In the genomic region with DNA sequence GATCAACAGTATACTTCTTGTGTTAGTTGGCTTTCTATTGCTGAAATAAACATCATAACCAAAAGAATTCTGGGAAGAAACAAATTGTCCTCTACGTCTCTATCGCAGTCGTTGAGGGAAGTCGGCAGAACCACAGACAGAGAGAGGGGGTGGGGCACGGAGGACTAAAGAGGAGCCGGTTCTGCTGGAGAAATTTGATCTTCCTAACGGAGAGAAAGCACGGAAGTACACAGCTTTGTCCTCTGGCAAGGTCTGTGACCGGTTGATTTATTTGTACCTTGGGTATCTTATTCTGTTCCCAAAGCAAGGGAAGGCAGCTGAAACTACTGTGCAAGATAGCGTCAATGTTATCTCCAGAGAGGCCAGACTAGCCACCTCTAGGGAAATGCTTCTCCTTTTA, we compare ENCODE assay signal across 10 mouse cellular contexts. TPM values are rescaled to one million over a fixed set of nuclear protein-coding genes. Genes with fewer than 3 reads are reported as not detected.
DNase-seq lines count a peak whose midpoint lies in the region; ATAC-seq lines count a peak whose summit lies in the region.
"Had no signal": no experiment of that assay in that cellular context is flagged by ENCODE, and none has a peak within 500 bp of the region (broad histone marks: within the 10 kb centered on the region; RNA-seq: fewer than 3 reads in every experiment).

No protein-coding gene starts in this region.

- no peaks in the 10 kb centered on the region for H3K27me3 ChIP-seq in liver, embryonic 11.5 days (replicated peaks; ENCODE audit: control insufficient read depth, insufficient read depth, low read length)
- 0 out of 2 replicates have a peak, but pooled peaks cover 3% of the 10 kb centered on the region for H3K27me3 ChIP-seq in heart, embryonic 14.5 days (ENCODE audit: control insufficient read depth, insufficient read depth, low read length)

- ATAC-seq in liver, embryonic 11.5 days (replicated peaks; ENCODE audit: low FRiP score): no peak
- ATAC-seq in heart, embryonic 14.5 days (ENCODE audit: insufficient number of reproducible peaks, insufficient read depth, low FRiP score, low read depth): no peak
- ATAC-seq in inflammation-experienced regulatory T-cells, adult 6 months: no peak
- ATAC-seq: Patski had no signal

- peaks cover 8% of the 10 kb centered on the region for H3K4me1 ChIP-seq in liver, embryonic 11.5 days (replicated peaks; ENCODE audit: control insufficient read depth, insufficient read depth, low read length)
- H3K4me1 ChIP-seq in heart, embryonic 14.5 days (ENCODE audit: control insufficient read depth in 2 of 2, insufficient read depth in 2 of 2, low read length in 2 of 2): no peaks in the 10 kb centered on the region

- no peak overlapping the region for H3K9ac ChIP-seq in liver, embryonic 11.5 days (ENCODE audit: low read depth, low read length)
- H3K9ac ChIP-seq in heart, embryonic 14.5 days (ENCODE audit: low read length): no peak overlapping the region

- no peaks in the 10 kb centered on the region for H3K9me3 ChIP-seq in liver, embryonic 11.5 days (ENCODE audit: control insufficient read depth, low read length)
- H3K9me3 ChIP-seq in heart, embryonic 14.5 days (ENCODE audit: control insufficient read depth, low read length): no peaks in the 10 kb centered on the region

- H3K36me3 ChIP-seq in liver, embryonic 11.5 days (ENCODE audit: control insufficient read depth, insufficient read depth, low read length): no peaks in the 10 kb centered on the region
- no peaks in the 10 kb centered on the region for H3K36me3 ChIP-seq in heart, embryonic 14.5 days (ENCODE audit: control insufficient read depth, insufficient read depth, low read length)

- 3% methylated on average over 10 of the region's 10 CpGs for WGBS in liver, embryonic 11.5 days
- WGBS in heart, embryonic 14.5 days: 5% methylated on average over 10 of the region's 10 CpGs

- no peak overlapping the region for H3K27ac ChIP-seq in liver, embryonic 11.5 days (ENCODE audit: low read depth, low read length)
- H3K27ac ChIP-seq in heart, embryonic 14.5 days (replicated peaks in 1 of 2; ENCODE audit: control insufficient read depth in 1 of 2, insufficient read depth in 1 of 2, low read depth in 2 of 2, low read length in 2 of 2): no peak overlapping the region

- H3K4me3 ChIP-seq in liver, embryonic 11.5 days (ENCODE audit: low read depth, low read length): no peak overlapping the region
- H3K4me3 ChIP-seq in heart, embryonic 14.5 days (ENCODE audit: control insufficient read depth in 1 of 2, insufficient read depth in 1 of 2, low read depth in 1 of 2, low read length in 2 of 2): no peak overlapping the region

- H3K4me2 ChIP-seq in liver, embryonic 11.5 days: peak overlapping the region; percentile 6
- H3K4me2 ChIP-seq in heart, embryonic 14.5 days (ENCODE audit: low read length): peak overlapping the region; percentile 31

- peak; percentile 33 for DNase-seq in adrenal gland, postnatal 10 days
- no peak for DNase-seq in adrenal gland, adult 2 months
- no peak for DNase-seq in liver, embryonic 11.5 days (ENCODE audit: low spot score)
- no peak for DNase-seq in liver
- DNase-seq in lung, postnatal 36 days: peak; percentile 54
- no peak for DNase-seq in cerebellum, adult 9-10 months
- DNase-seq: right cerebral cortex, postnatal 4 days had no signal

RNA-seq across cellular contexts. Expression of a gene that starts 7.8 kb away (rescaled TPM):
- total RNA-seq in adrenal gland, postnatal 10 days (2021): 100 to 1,000 TPM; 153 to 177 TPM
- total RNA-seq in adrenal gland, adult 2 months (2021): 100 to 1,000 TPM in 1 of 2 experiments, 10 to 100 TPM in 1; 80.6 to 110 TPM
- polyA plus RNA-seq in adrenal gland, adult 2 months (2012; rRNA removed): 40.9 and 44.7 TPM in 2 replicates
- 58.7 and 59.4 TPM in 2 replicates for polyA plus RNA-seq in liver, embryonic 11.5 days (2014; fragmentation: Nextera tagmentation; extraction: Ambion mirVana)
- 43.4 and 54.1 TPM in 2 replicates for polyA plus RNA-seq in heart, embryonic 14.5 days (2014; fragmentation: Nextera tagmentation; extraction: Ambion mirVana)
- polyA plus RNA-seq in inflammation-experienced regulatory T-cells, adult 6 months (2017; shearing (Covaris generic)): 10 to 100 TPM; 37.3 to 38.7 (median 37.4) TPM

RNA-seq across cellular contexts. Expression of a gene that starts 19.6 kb away (rescaled TPM):
- total RNA-seq in adrenal gland, postnatal 10 days (2021): 1 to 10 TPM; 5.3 to 8.5 TPM
- total RNA-seq in adrenal gland, adult 2 months (2021): 1 to 10 TPM; 4.8 to 5.4 TPM
- polyA plus RNA-seq in adrenal gland, adult 2 months (2012; rRNA removed): 11.0 and 14.8 TPM in 2 replicates
- polyA plus RNA-seq in liver, embryonic 11.5 days (2014; fragmentation: Nextera tagmentation; extraction: Ambion mirVana): 2.7 and 3.0 TPM in 2 replicates
- 1.6 and 2.9 TPM in 2 replicates for polyA plus RNA-seq in heart, embryonic 14.5 days (2014; fragmentation: Nextera tagmentation; extraction: Ambion mirVana)
- polyA plus RNA-seq in inflammation-experienced regulatory T-cells, adult 6 months (2017; shearing (Covaris generic)): not detected

RNA-seq across cellular contexts. Expression of a gene that starts 39.4 kb away (rescaled TPM):
- under 1 TPM; 0.09 to 0.61 TPM for total RNA-seq in adrenal gland, postnatal 10 days (2021)
- not detected for total RNA-seq in adrenal gland, adult 2 months (2021)
- polyA plus RNA-seq in adrenal gland, adult 2 months (2012; rRNA removed): 0.13 and 0.33 TPM in 2 replicates
- polyA plus RNA-seq in liver, embryonic 11.5 days (2014; fragmentation: Nextera tagmentation; extraction: Ambion mirVana): 0.16 and 0.49 TPM in 2 replicates
- polyA plus RNA-seq in heart, embryonic 14.5 days (2014; fragmentation: Nextera tagmentation; extraction: Ambion mirVana): 0.12 and 0.36 TPM in 2 replicates
- not detected for polyA plus RNA-seq in inflammation-experienced regulatory T-cells, adult 6 months (2017; shearing (Covaris generic))
- polyA plus RNA-seq: Patski had no signal

RNA-seq across cellular contexts. Expression of a gene that starts 54.0 kb away (rescaled TPM):
- total RNA-seq in adrenal gland, postnatal 10 days (2021): not detected
- not detected for total RNA-seq in adrenal gland, adult 2 months (2021)
- polyA plus RNA-seq in adrenal gland, adult 2 months (2012; rRNA removed): not detected in 2 replicates
- polyA plus RNA-seq in liver, embryonic 11.5 days (2014; fragmentation: Nextera tagmentation; extraction: Ambion mirVana): not detected in 2 replicates
- polyA plus RNA-seq in heart, embryonic 14.5 days (2014; fragmentation: Nextera tagmentation; extraction: Ambion mirVana): not detected in 2 replicates
- polyA plus RNA-seq in inflammation-experienced regulatory T-cells, adult 6 months (2017; shearing (Covaris generic)): under 1 TPM in 1 of 3 experiments, not detected in 2; 0.08 TPM
- polyA plus RNA-seq: Patski had no signal

Comparison
In these comparisons a context has a peak if more than half of its experiments do, and no peak if none do; other contexts are left out.
1. DNase-seq: peak in adrenal gland, postnatal 10 days (single experiment) and lung, postnatal 36 days (single experiment); none in adrenal gland, adult 2 months (single experiment), liver, embryonic 11.5 days (single experiment), liver (single experiment) and cerebellum, adult 9-10 months (single experiment).